Mouse (Mus musculus): ENCODE measurements around the gene Taar7a.

DNA sequence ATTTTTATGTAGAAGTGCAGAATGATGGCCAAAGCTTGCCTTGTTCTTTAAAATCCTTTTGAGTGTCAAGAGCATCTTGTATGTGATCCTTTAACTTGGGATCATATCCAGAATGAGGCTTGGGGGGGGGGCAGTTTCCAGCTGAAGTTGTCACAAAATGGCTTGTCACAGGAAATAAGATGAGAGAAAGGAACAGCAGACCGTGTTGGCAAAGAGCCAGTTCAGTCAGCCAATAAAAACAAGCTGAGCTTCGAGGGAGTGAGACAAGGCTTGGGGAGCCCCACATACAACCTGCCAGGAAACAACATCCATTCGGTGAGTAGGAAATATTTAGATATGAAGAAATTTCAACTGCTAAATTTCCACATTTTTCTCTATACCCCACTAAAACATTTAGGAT, 29.8 kb downstream of the Taar7a start:
- TF ChIP-seq CHD2 (IDR thresholded peaks at IDR 0.05; ENCODE audit: low read depth, low read length) (no peak), ZC3H11A (IDR thresholded peaks at IDR 0.05; ENCODE audit: borderline replicate concordance, low read depth, low read length) (no peak), HCFC1 (IDR thresholded peaks at IDR 0.05; ENCODE audit: borderline replicate concordance, insufficient read depth, low read length) (no peak), MAFK (IDR thresholded peaks at IDR 0.05; ENCODE audit: insufficient read depth, low read depth, low read length) (no peak), ZNF384 (IDR thresholded peaks at IDR 0.05; ENCODE audit: low read depth, low read length) (no peak)
